Mouse (Mus musculus): ENCODE data around the gene Aldh3b1.

- TF ChIP-seq CTCF (IDR thresholded peaks at IDR 0.05; ENCODE audit: borderline replicate concordance, extremely low read depth, insufficient read depth, insufficient read length) (no peak), POLR2A (IDR thresholded peaks at IDR 0.05; ENCODE audit: borderline replicate concordance, extremely low read depth, insufficient read depth, insufficient read length, poor library complexity, severe bottlenecking) (no peak)
These were observed 25.3 kb downstream of the Aldh3b1 start for GRCm38 (mm10) chr19:3904363-3904675.

All from brain, embryonic 14.5 days (tissue).